Mouse (Mus musculus) B cell, adult 62 days (primary cell): ENCODE measurements around the gene Snx11. TPM values are rescaled to one million over a fixed set of nuclear protein-coding genes. Genes with fewer than 3 reads are reported as not detected.

Source experiments
- total RNA-seq: library from RNA; stranded (reverse); gene quantifications from 4 replicates; pipeline ENCODE4 v1.2.4, GENCODE M21; 2023

Gene Snx11
- total RNA-seq, result 55.0 to 62.3 TPM (median 59.7 TPM) in 4 replicates

DNA sequence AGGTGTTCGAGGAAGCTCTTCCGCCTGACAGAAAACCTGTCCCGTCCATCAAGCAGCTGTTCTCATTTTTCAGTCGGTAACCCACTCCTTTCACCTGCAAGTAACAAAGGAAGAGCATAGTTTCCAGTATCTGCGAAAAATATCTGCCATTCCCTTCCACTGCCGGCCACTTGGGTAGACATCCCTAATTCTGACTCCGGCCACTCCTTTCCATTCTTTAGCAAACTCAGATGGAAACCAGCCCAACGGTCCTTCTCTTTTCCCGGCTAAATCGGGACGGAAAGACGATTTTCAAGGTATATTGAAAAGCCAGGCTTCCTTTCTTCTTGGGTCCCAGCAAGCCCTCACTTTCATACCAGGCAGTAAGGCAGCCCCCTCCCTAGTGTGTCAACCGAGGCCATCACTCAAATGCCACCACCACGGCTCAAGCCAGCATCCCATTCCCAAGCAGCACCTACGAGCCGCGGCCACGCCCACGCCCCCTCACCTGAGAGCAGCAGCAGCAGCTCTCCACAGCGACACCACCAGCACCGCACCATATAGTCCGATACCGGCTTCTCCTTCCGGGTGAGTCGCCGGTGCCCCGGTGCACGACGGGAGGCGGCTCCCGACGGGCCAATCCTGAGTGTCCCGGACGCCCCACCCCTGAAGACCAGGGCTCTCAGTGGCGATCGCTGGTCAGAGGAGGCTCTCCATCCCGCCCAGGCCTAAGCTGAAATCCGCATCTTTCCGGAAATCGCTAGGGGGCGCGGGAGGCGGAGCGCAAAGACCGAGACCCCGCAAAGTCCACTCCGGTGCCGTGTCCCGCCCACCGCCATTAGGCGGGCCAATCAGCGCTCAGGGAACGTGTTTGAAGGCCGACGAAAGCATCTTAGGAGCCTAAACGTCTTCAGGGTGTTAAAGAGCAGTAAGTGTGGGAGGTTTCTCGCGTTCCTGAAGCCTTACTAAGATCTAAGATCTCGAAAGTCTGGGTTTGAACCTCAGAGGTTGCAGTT, at the start of gene Snx11:
TSS of gene Snx11 (minus strand) at position 592 of the 995 bp plus-strand sequence.

DNA sequence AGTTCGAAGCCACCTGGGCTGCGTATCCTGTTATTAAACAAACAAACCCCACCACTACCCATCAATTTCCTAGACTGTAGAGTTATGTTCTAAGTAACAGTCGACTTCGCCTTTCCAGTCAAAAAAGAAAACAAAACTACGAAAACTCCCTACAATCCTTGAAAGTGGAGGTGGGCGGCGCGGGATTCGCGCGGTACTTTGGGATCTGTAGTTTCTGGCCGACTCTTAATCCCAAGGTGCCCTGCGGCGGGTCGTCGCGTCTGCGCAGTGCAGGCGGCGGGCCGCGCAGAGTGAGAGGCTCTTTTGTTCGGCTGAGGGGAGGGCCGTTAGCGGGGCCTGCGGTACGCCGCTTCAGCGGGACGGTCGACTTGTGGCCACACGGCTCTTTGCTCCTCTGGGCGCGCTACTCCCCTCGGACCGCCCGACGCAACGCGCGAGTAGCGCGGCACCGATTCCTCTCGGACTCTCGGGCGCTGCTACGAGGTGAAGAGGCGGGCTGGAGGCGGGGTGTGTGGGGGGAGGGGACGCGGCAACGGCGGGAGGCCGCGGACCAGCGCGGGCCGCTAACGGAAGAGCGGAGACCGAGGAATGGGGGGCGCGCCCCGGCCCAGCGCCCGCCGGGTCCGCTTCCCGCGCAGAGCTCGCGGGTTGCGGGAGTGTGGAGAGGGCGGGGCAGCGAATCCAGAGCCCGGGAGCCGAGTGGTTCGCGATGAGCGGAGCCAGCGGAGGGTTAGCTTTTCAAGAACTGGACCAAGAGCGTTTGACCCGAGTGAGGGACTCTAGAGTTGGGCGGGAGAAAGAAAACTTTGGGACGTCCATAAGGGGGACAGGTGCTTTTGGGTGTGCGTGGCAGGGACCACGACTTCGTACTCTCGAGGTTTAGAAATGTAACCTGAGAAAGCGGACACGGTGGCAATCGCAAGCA, 11.8 kb upstream of the Snx11 start, which contains the start of gene Cbx1:
TSS of gene Cbx1 (plus strand) at position 257 of the 925 bp plus-strand sequence.

Other genes with a start within 250 kb of the Snx11 start
- 53.6 to 64.3 TPM (median 60.8 TPM) in 4 replicates for gene Cbx1, start 11.6 kb upstream of the Snx11 start, total RNA-seq
- gene Nfe2l1, start 52.4 kb upstream of the Snx11 start, total RNA-seq, result 65.0 to 89.1 TPM (median 82.8 TPM) in 4 replicates
- not detected in 4 replicates for gene Copz2, start 72.3 kb upstream of the Snx11 start, total RNA-seq
- 42.7 to 58.5 TPM (median 49.9 TPM) in 4 replicates for gene Cdk5rap3, start 138.9 kb upstream of the Snx11 start, total RNA-seq
- not detected in 4 replicates for gene Prr15l, start 150.5 kb upstream of the Snx11 start, total RNA-seq
- 23.0 to 26.0 TPM (median 26.0 TPM) in 4 replicates for gene Pnpo, start 166.4 kb upstream of the Snx11 start, total RNA-seq
- 53.9 to 62.0 TPM (median 54.7 TPM) in 4 replicates for gene Sp2, start 205.4 kb upstream of the Snx11 start, total RNA-seq
- 0.19 TPM in 1 of 4 replicates, not detected in the others for gene Sp6, start 235.8 kb upstream of the Snx11 start, total RNA-seq